Mouse (Mus musculus) hindbrain, postnatal 0 days (tissue): ENCODE data around the gene Tmem175. TPM values are rescaled to one million over a fixed set of nuclear protein-coding genes. Genes with fewer than 3 reads are reported as not detected.
A peak's percentile ranks its signal among the peaks of the same experiment; 100 is the strongest.

ENCODE experiments used
- ATAC-seq: fragments of 200-750 bp; cut with Nextera tagmentation; 2 replicates; pipeline ENCODE4 v1.8.0; 2017; ENCODE audit warnings: mild to moderate bottlenecking, moderate TSS enrichment, moderate library complexity
- DNase-seq: peaks from one replicate; pipeline ENCODE4 v3.0.0-alpha.2; 2015; ENCODE audit warnings: low spot score
- H3K27ac ChIP-seq: fragments of 300-500 bp; sonication (generic); 2 replicates; pipeline ENCODE4 v1.5.1; 2014; ENCODE audit warnings: mild to moderate bottlenecking
- H3K27me3 ChIP-seq: fragments of 300-500 bp; sonication (generic); 2 replicates; pipeline ENCODE4 v1.6.1; 2014; ENCODE audit warnings: low read length, mixed read lengths; ENCODE audit not compliant: insufficient read depth
- H3K36me3 ChIP-seq: fragments of 300-500 bp; sonication (generic); 2 replicates; pipeline ENCODE4 v1.6.1; 2014; ENCODE audit warnings: low read length, mixed read lengths; ENCODE audit not compliant: insufficient read depth
- H3K4me1 ChIP-seq: fragments of 300-500 bp; sonication (generic); 2 replicates; pipeline ENCODE4 v1.6.1; 2014; ENCODE audit warnings: antibody characterized with exemption, low read length, mixed read lengths; ENCODE audit not compliant: insufficient read depth
- H3K4me2 ChIP-seq: fragments of 300-500 bp; sonication (generic); 2 replicates; pipeline ENCODE4 v1.6.1; 2014; ENCODE audit warnings: low read depth, mild to moderate bottlenecking, low read length, moderate library complexity, mixed read lengths
- H3K4me3 ChIP-seq: fragments of 300-500 bp; sonication (generic); 2 replicates; pipeline ENCODE4 v1.5.1; 2014; ENCODE audit warnings: low read length
- H3K9ac ChIP-seq: fragments of 300-500 bp; sonication (generic); replicated peaks from 2 replicates; pipeline ENCODE4 v1.6.1; 2014; ENCODE audit warnings: mild to moderate bottlenecking, low read length, moderate library complexity, mixed read lengths
- H3K9me3 ChIP-seq: fragments of 300-500 bp; sonication (generic); 2 replicates; pipeline ENCODE4 v1.6.1; 2016; ENCODE audit warnings: low read length, mixed read lengths
- CTCF ChIP-seq: IDR thresholded peaks from 2 replicates; pipeline ENCODE4 v1.5.1; 2016; ENCODE audit warnings: antibody characterized with exemption, control low read depth, low read depth
- WGBS: fragments of 180-500 bp; shearing (Covaris S2); extraction: QIAGEN DNeasy Blood & Tissue Kit; methylation state at CpG from one replicate; pipeline ENCODE4 v1.1.7; 2014; 5-methylcytosine and 5-hydroxymethylcytosine counted together
- polyA plus RNA-seq: library from polyadenylated mRNA; unstranded; fragments of >200 nt; fragmentation: Nextera tagmentation; extraction: Ambion mirVana; gene quantifications from 2 replicates; pipeline ENCODE4 v1.2.1, GENCODE M21; 2015
- total RNA-seq: library from RNA; depleted of rRNA; stranded (reverse); fragments of >200 nt; gene quantifications from 2 replicates; pipeline ENCODE4 v1.2.3, GENCODE M21; 2014

Gene Tmem175
- total and polyA plus RNA-seq, 2 experiments from 2014 or later: 38.7 to 43.6 TPM

GRCm38 (mm10) chr5:108645651-108646342, 16.2 kb downstream of the Tmem175 start:
- no peaks in the 10 kb centered on the region for H3K4me1 ChIP-seq
- H3K9ac ChIP-seq: no peak overlapping the region
- no peak overlapping the region for H3K4me3 ChIP-seq
- H3K36me3 ChIP-seq: peaks cover 46% of the 10 kb centered on the region
- no peak overlapping the region for H3K4me2 ChIP-seq
- TF ChIP-seq CTCF: peak; percentile 68
- 75% methylated on average over 9 of the region's 9 CpGs for WGBS
- ATAC-seq (peak; percentile 84), DNase-seq (peak; percentile 75)
- no peaks in the 10 kb centered on the region for H3K9me3 ChIP-seq
- no peak overlapping the region for H3K27ac ChIP-seq
- H3K27me3 ChIP-seq: no peaks in the 10 kb centered on the region

DNA sequence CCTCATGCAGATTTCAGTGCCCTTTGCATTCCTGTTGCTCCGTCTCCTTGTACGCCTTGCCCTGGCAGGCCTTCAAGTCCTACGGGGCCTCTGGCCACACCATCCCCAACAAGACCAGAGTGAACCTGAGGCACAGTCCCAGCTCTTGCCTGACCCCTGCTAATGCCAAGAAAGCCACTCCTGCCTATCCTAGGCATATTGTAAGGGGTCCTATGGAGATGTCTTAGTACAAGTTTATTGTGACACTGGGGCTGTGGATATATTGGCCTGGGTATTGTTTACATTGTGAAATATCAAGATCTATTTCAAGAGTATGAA, 16.7 kb downstream of the Tmem175 start:
- no peaks in the 10 kb centered on the region for H3K4me1 ChIP-seq
- WGBS: 74% methylated on average over 3 of the region's 3 CpGs
- no peak for ATAC-seq
- no peaks in the 10 kb centered on the region for H3K9me3 ChIP-seq
- TF ChIP-seq CTCF: no peak
- H3K36me3 ChIP-seq: peaks cover 46% of the 10 kb centered on the region
- no peak overlapping the region for H3K4me2 ChIP-seq
- H3K4me3 ChIP-seq: no peak overlapping the region
- DNase-seq: no peak
- no peaks in the 10 kb centered on the region for H3K27me3 ChIP-seq
- H3K9ac ChIP-seq: no peak overlapping the region
- H3K27ac ChIP-seq: no peak overlapping the region

- Histone ChIP-seq H3K27me3 (no peaks in the 10 kb centered on the region), H3K27ac (no peak overlapping the region), H3K36me3 (peaks cover 43% of the 10 kb centered on the region), H3K4me1 (no peaks in the 10 kb centered on the region), H3K9me3 (no peaks in the 10 kb centered on the region), H3K9ac (no peak overlapping the region), H3K4me2 (no peak overlapping the region), H3K4me3 (no peak overlapping the region)
- WGBS: 83% methylated on average over 2 of the region's 2 CpGs
- TF ChIP-seq CTCF: no peak
- DNase-seq (no peak), ATAC-seq (no peak)
These were observed 17.7 kb downstream of the Tmem175 start for GRCm38 (mm10) chr5:108647311-108647710.

GRCm38 (mm10) chr5:108647820-108648465, 18.4 kb downstream of the Tmem175 start:
- ATAC-seq (no peak), DNase-seq (no peak)
- Histone ChIP-seq H3K27ac (no peak overlapping the region), H3K27me3 (no peaks in the 10 kb centered on the region), H3K9ac (no peak overlapping the region), H3K36me3 (peaks cover 40% of the 10 kb centered on the region), H3K4me2 (no peak overlapping the region), H3K4me3 (no peak overlapping the region), H3K4me1 (no peaks in the 10 kb centered on the region), H3K9me3 (no peaks in the 10 kb centered on the region)
- TF ChIP-seq CTCF: no peak
- WGBS: 90% methylated on average over 2 of the region's 2 CpGs

GRCm38 (mm10) chr5:108648937-108649576, 19.5 kb downstream of the Tmem175 start:
- Histone ChIP-seq H3K36me3 (peaks cover 46% of the 10 kb centered on the region), H3K4me3 (no peak overlapping the region), H3K27ac (no peak overlapping the region), H3K27me3 (no peaks in the 10 kb centered on the region), H3K9ac (no peak overlapping the region), H3K9me3 (no peaks in the 10 kb centered on the region), H3K4me2 (no peak overlapping the region), H3K4me1 (no peaks in the 10 kb centered on the region)
- DNase-seq (no peak), ATAC-seq (no peak)
- TF ChIP-seq CTCF: no peak
- WGBS: 94% methylated on average over 11 of the region's 11 CpGs

DNA sequence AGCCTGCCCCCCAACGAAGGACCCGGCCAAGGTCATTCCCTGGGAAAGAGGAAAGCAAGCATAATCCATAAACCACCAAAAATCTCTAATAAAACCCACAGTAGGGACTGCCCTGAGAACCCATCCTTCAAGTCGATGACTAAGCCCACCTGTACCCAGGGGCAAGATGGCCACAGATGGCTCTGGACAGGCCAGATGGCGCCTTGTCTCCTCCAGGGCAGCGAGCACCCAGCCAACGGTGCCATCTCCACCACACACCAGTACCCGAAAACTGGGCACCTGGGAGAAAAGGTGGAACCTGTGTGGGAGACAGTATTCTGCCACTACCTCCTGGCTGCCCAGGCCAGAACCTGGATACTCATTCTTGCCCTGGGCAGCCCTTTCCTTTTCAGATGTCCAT, 20.8 kb downstream of the Tmem175 start:
- no peaks in the 10 kb centered on the region for H3K4me1 ChIP-seq
- no peak overlapping the region for H3K27ac ChIP-seq
- ATAC-seq (no peak), DNase-seq (no peak)
- 0 out of 2 replicates have a peak overlapping the region, but pooled peaks have one; percentile 9 for H3K9ac ChIP-seq
- WGBS: 89% methylated on average over 7 of the region's 7 CpGs
- no peak overlapping the region for H3K4me3 ChIP-seq
- H3K36me3 ChIP-seq: peaks cover 53% of the 10 kb centered on the region
- no peaks in the 10 kb centered on the region for H3K9me3 ChIP-seq
- H3K27me3 ChIP-seq: no peaks in the 10 kb centered on the region
- no peak overlapping the region for H3K4me2 ChIP-seq
- no peak for TF ChIP-seq CTCF
